Mouse (Mus musculus) embryonic facial prominence, embryonic 12.5 days (tissue): ENCODE measurements around the gene Magi2. TPM values are rescaled to one million over a fixed set of nuclear protein-coding genes. Genes with fewer than 3 reads are reported as not detected.

Source experiments
- ATAC-seq: fragments of 200-750 bp; cut with Nextera tagmentation; 2 replicates; pipeline ENCODE4 v1.8.0; 2017; ENCODE audit not compliant: insufficient number of reproducible peaks, insufficient read depth, low FRiP score, low TSS enrichment
- H3K27ac ChIP-seq: fragments of 300-500 bp; sonication (generic); 2 replicates; pipeline ENCODE4 v1.5.1; 2016; ENCODE audit warnings: mild to moderate bottlenecking
- H3K27me3 ChIP-seq: fragments of 300-500 bp; sonication (generic); 2 replicates; pipeline ENCODE4 v1.6.1; 2016; ENCODE audit warnings: mild to moderate bottlenecking, moderate library complexity
- H3K36me3 ChIP-seq: fragments of 300-500 bp; sonication (generic); 2 replicates; pipeline ENCODE4 v1.6.1; 2016; ENCODE audit warnings: mild to moderate bottlenecking
- H3K4me1 ChIP-seq: fragments of 300-500 bp; sonication (generic); 2 replicates; pipeline ENCODE4 v1.6.1; 2016
- H3K4me2 ChIP-seq: fragments of 300-500 bp; sonication (generic); replicated peaks from 2 replicates; pipeline ENCODE4 v1.6.1; 2016; ENCODE audit warnings: mild to moderate bottlenecking, moderate library complexity
- H3K4me3 ChIP-seq: fragments of 300-500 bp; sonication (generic); 2 replicates; pipeline ENCODE4 v1.5.1; 2016; ENCODE audit warnings: mild to moderate bottlenecking
- H3K9ac ChIP-seq: fragments of 300-500 bp; sonication (generic); 2 replicates; pipeline ENCODE4 v1.6.1; 2016; ENCODE audit warnings: mild to moderate bottlenecking, moderate library complexity
- H3K9me3 ChIP-seq: fragments of 300-500 bp; sonication (generic); 2 replicates; pipeline ENCODE4 v1.6.1; 2016; ENCODE audit warnings: mild to moderate bottlenecking, moderate library complexity
- WGBS: fragments of 180-500 bp; shearing (Covaris S2); methylation state at CpG from one replicate; pipeline ENCODE4 v1.1.7; 2016; 5-methylcytosine and 5-hydroxymethylcytosine counted together
- polyA plus RNA-seq: library from polyadenylated mRNA; unstranded; fragments of >200 nt; fragmentation: Nextera tagmentation; extraction: Ambion mirVana; gene quantifications from 2 replicates; pipeline ENCODE4 v1.2.1, GENCODE M21; 2016

The Magi2 gene
- polyA plus RNA-seq, 1 experiment from 2014 or later = 10.0 TPM

DNA sequence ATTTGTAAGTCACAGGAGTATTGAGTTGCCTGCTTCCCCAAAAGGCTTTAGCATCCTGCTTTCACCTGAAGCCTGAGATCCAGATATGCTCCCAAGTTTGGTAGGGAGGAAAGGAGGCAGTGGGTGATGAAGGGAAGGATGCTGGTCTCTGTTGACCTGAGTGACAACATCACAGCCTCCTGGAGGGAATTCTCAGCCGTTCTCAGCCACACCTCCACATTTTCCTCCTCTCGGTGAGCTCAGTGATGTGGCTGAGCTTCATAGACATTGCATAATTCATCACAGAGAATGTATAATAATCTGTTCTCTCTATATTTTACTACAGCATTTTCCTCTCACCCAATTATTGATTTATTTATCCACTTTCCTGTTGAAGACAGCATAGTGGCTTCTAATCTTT, 1398.3 kb downstream of the Magi2 start:
- Histone ChIP-seq H3K27me3 (no peaks in the 10 kb centered on the region), H3K4me2 (no peak overlapping the region), H3K9me3 (no peaks in the 10 kb centered on the region), H3K9ac (no peak overlapping the region), H3K36me3 (no peaks in the 10 kb centered on the region), H3K27ac (no peak overlapping the region), H3K4me1 (no peaks in the 10 kb centered on the region), H3K4me3 (no peak overlapping the region)
- 74% methylated on average over 2 of the region's 2 CpGs for WGBS
- no peak for ATAC-seq

DNA sequence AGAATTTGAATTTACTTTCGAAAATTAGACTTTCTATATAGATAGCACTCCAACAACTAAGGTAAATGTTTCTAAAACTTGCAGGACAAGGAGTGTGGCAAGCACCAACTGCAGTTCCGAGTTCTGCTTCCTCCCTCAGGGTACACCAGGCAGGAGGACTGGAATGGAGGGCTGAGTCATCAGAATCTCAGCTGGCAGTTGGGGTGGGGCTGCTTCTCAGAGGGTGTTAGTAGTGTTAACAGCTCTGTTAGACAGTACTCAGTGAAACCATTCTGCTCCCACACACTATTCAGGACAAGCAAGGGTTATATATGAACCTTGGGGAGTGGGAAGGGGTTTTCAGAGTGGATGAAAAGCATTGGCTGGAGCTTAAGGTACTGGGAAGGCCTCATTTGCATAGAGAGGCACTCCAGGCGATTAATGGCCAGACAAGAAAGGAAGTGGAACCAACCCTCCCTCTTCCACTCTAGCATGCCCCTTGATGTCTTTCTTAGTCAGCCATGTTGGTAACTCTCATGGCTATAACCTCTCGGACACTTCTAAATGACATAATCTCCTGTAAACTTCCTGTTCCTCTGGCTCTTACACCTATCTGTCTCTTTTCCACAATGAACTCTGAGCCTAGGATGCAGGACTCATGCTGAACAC, 1402.2 kb downstream of the Magi2 start:
- H3K4me1 ChIP-seq = no peaks in the 10 kb centered on the region
- H3K27ac ChIP-seq = no peak overlapping the region
- H3K9ac ChIP-seq = no peak overlapping the region
- H3K27me3 ChIP-seq = no peaks in the 10 kb centered on the region
- WGBS = 70% methylated on average over 4 of the region's 4 CpGs
- no peak for ATAC-seq
- no peaks in the 10 kb centered on the region for H3K9me3 ChIP-seq
- no peak overlapping the region for H3K4me2 ChIP-seq
- H3K36me3 ChIP-seq = no peaks in the 10 kb centered on the region
- H3K4me3 ChIP-seq = no peak overlapping the region

DNA sequence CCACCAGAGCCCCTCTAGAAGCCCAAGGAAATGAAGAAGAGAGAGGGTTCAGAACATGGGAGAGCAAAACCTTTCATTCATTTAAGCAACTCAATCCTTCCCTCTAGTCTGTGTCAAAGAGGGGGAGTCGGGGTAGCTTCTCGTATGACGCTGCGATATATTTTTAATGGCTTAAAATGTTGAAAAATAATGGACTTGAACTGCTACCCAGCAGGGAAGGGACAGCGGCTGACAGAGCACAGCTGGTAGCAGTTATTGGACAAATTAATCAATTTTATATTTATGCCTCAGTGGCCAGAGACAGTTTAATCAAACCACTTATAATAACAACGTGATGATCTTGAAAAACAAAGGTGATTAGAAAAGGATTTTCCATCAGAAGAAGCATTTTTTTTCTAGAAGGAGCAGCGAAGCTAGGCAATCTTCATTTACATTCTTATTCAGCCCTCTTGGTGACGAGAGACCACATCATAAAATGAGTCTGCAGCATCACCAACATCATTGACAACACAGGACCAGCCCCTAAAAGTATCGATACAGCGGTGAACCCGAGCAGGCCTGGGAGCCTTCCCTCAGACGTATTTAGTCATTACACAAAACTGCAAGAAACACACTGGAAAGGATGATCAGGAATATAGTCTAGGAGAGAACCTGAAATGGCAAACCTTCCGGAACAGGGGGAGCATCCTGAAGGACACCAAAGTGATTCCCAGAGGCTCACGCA, 1407.4 kb downstream of the Magi2 start:
- no peaks in the 10 kb centered on the region for H3K36me3 ChIP-seq
- no peak for ATAC-seq
- H3K27ac ChIP-seq = no peak overlapping the region
- no peak overlapping the region for H3K4me2 ChIP-seq
- H3K4me1 ChIP-seq = no peaks in the 10 kb centered on the region
- H3K4me3 ChIP-seq = no peak overlapping the region
- H3K9ac ChIP-seq = no peak overlapping the region
- no peaks in the 10 kb centered on the region for H3K9me3 ChIP-seq
- WGBS = 63% methylated on average over 14 of the region's 14 CpGs
- no peaks in the 10 kb centered on the region for H3K27me3 ChIP-seq

DNA sequence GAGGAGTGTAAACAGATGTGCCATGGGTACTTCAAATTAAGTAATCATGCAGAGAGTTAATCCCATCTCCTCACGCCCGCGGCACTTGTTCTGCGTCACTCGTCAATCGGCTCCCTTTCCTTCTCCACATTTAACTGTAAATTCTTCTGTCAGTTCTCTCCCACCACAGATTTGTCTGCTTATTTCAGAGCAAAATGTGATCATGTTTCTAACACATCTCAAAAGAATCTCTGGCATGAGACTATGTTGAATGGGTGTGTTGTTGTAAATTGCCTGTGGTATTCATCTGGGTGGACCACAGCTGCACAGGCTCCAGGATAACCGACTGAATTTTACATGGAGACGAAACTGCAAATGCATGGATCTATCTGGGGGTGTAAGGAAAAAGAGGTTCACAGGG, 1408.0 kb downstream of the Magi2 start:
- no peak overlapping the region for H3K9ac ChIP-seq
- 67% methylated on average over 8 of the region's 8 CpGs for WGBS
- no peaks in the 10 kb centered on the region for H3K9me3 ChIP-seq
- no peak overlapping the region for H3K27ac ChIP-seq
- H3K36me3 ChIP-seq = no peaks in the 10 kb centered on the region
- H3K4me3 ChIP-seq = no peak overlapping the region
- H3K4me1 ChIP-seq = no peaks in the 10 kb centered on the region
- no peak overlapping the region for H3K4me2 ChIP-seq
- no peaks in the 10 kb centered on the region for H3K27me3 ChIP-seq
- no peak for ATAC-seq

DNA sequence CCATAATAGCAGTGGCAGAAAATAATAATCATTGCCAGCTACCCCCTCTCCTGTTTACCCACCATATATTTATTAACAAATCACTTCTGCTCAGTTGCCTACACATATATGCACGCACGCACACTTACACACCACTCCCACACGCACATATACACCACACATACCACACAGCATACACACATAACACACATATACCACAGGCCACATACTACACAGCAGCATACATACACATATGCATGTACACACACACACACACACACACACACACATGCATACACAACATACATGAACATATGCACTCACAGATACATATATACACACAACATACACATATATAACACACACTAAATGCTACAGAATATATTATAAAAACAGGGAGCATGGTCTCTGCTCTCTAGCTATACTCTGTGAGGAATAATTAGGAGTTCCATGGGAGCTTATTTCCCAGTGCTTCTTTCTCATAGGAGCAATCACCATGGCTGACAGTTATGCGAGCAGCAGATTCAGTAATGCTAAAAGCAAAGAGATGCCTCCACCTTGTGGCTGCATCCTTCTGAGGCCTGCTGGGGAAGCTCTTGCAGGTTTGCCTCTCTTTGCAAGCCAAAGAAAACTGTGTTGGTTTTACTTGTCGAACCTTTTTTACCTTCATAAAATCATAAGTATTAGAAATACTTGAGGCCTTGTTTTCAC, 1410.6 kb downstream of the Magi2 start:
- Histone ChIP-seq H3K27ac (no peak overlapping the region), H3K4me2 (no peak overlapping the region), H3K27me3 (no peaks in the 10 kb centered on the region), H3K4me3 (no peak overlapping the region), H3K9me3 (no peaks in the 10 kb centered on the region), H3K4me1 (no peaks in the 10 kb centered on the region), H3K36me3 (no peaks in the 10 kb centered on the region), H3K9ac (no peak overlapping the region)
- WGBS = 78% methylated on average over 5 of the region's 5 CpGs
- peak; percentile 53; the same call in 1 of the 2 replicates for ATAC-seq

DNA sequence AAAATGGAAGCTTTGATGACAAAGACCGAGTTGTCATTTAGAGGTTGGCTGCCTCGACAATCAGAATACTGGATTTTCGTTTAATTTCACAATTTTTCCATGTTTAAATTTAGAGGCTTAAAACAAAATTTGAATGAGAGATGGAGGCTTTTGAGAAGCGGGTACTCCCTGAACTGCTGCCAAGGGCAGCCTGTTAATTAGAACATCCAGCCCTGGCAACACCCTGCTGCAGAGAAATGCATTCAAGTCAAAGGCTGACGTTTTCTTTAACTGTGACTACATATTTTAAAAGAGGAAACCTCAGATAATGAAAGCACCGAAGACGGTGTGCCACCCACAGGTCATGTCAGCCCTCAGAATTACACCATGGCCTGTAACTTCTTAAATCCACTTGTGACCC, 1415.4 kb downstream of the Magi2 start:
- no peaks in the 10 kb centered on the region for H3K4me1 ChIP-seq
- no peaks in the 10 kb centered on the region for H3K27me3 ChIP-seq
- H3K4me2 ChIP-seq = no peak overlapping the region
- ATAC-seq = no peak
- H3K4me3 ChIP-seq = no peak overlapping the region
- no peak overlapping the region for H3K9ac ChIP-seq
- 73% methylated on average over 7 of the region's 7 CpGs for WGBS
- H3K36me3 ChIP-seq = no peaks in the 10 kb centered on the region
- H3K27ac ChIP-seq = no peak overlapping the region
- H3K9me3 ChIP-seq = no peaks in the 10 kb centered on the region

DNA sequence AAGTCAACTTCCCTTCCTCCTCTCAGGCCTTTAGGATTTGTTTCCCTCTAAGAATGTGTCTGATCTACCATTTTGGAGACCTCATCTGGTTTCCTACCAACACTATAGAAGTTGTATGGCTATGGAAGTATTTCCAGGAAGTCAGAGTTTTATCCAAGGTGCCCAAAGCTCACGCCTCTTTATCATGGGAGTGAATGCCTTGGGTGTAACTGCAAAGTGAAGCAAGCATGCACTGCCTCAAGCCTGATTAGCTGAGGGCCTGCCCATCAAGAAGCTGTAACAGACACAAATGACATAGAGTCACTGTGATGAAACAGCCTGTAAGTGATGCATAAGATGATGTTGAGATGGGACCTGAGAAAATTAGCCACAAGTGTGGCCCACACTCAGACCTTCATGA, 1416.9 kb downstream of the Magi2 start:
- no peak for ATAC-seq
- 74% methylated on average over 1 of the region's 1 CpGs for WGBS

DNA sequence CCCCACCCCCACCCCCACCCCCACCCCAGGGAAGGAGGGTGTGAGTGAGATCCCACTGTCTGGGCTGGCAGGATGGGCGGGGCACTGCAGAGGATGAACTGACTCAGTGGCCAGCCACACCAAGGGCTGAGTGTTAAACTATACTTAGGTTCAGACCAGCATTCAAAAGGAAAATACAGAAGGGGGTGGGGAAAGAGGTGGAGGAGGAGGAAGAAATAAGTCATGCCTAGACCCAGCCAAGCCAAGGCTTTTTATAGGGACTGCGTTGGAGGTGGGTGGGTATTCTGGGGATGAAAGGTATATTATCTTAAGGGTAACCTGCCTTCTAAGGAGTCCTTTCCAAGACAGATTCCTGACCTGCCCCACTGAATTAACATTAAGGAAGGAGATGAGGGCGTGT, 1420.1 kb downstream of the Magi2 start:
- no peak for ATAC-seq
- no peak overlapping the region for H3K27ac ChIP-seq
- H3K36me3 ChIP-seq = no peaks in the 10 kb centered on the region
- no peaks in the 10 kb centered on the region for H3K27me3 ChIP-seq
- no peaks in the 10 kb centered on the region for H3K9me3 ChIP-seq
- no peak overlapping the region for H3K4me3 ChIP-seq
- H3K4me2 ChIP-seq = no peak overlapping the region
- 90% methylated on average over 3 of the region's 3 CpGs for WGBS
- no peak overlapping the region for H3K9ac ChIP-seq
- H3K4me1 ChIP-seq = no peaks in the 10 kb centered on the region

More for the DNA sequence above, 1416.9 kb downstream of the Magi2 start:
- no peaks in the 10 kb centered on the region for H3K27me3 ChIP-seq
- no peak overlapping the region for H3K4me2 ChIP-seq
- H3K27ac ChIP-seq = no peak overlapping the region
- H3K4me1 ChIP-seq = no peaks in the 10 kb centered on the region
- H3K4me3 ChIP-seq = no peak overlapping the region
- H3K36me3 ChIP-seq = no peaks in the 10 kb centered on the region
- H3K9me3 ChIP-seq = no peaks in the 10 kb centered on the region
- H3K9ac ChIP-seq = no peak overlapping the region

DNA sequence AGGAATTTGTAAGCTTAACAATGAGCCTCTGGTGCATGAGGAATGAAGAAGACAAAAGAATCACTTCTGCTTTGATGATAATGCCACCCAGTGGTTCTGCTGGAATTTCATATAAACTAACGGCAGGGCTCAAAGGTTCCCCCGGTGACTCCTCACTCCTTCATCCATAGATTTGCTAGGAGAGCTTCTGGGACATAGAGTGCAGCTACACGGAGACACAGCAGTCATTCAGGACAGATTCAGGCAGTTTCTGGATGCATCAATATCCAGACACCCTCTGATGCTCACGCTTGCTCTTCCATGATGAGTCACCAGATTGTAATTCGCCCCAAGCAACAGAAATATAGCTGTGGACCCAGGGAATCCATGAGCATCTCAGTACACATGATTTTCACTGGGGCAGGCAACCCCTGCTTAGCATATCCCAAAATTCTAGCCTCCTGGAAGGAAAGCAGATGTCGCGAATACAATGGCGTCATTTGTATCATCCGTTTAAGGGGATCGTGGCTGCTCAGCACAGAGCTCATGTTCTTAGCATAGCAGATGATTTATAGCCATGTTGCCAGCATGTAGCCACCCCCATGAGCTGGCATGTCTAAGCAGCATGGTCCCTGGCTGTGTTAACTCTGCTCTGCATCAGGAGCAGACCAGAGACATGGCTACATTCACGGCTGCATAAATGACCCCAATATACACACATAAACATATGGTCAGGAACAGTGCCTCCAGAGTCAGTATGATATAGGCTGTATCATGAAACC, 1426.8 kb downstream of the Magi2 start:
- no peak overlapping the region for H3K4me2 ChIP-seq
- no peak for ATAC-seq
- no peak overlapping the region for H3K9ac ChIP-seq
- no peaks in the 10 kb centered on the region for H3K9me3 ChIP-seq
- H3K36me3 ChIP-seq = no peaks in the 10 kb centered on the region
- H3K27ac ChIP-seq = no peak overlapping the region
- H3K4me3 ChIP-seq = no peak overlapping the region
- 70% methylated on average over 11 of the region's 11 CpGs for WGBS
- H3K27me3 ChIP-seq = no peaks in the 10 kb centered on the region
- no peaks in the 10 kb centered on the region for H3K4me1 ChIP-seq

DNA sequence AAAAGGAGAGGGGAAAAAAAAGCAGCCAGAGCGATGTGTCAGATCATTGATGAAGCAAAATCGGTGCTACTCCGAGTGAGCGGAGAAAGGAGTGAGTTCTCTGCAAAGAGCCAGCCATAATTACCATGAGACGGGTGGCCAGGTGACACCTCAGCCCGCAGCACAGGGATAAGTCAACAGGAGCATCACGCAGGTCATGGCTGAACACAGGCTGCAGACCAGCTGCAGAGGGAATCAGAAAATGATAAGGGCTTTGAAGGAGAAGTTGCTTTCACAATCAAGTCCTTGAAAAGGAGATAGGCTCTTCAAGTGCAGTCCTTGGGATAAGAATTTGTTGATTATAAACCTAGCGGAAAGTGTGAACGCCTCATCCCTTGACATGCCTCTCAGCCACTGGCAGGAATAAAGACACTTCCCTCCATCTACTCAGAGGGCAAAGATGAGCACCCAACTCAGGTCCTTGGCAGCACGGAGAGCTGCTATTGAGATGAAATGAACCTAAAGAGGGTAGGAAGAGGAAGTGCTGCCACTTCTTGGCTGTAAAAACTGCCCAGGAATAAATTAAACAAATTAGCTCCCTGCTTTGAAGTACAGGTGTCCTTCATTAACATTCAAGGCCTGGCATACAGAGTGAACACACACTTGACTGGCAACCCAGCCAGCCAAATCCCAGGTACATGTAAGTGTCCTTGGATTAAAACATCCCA, 1428.1 kb downstream of the Magi2 start:
- no peak for ATAC-seq
- no peaks in the 10 kb centered on the region for H3K27me3 ChIP-seq
- H3K4me3 ChIP-seq = no peak overlapping the region
- no peak overlapping the region for H3K27ac ChIP-seq
- H3K9me3 ChIP-seq = no peaks in the 10 kb centered on the region
- WGBS = 77% methylated on average over 10 of the region's 10 CpGs
- H3K4me1 ChIP-seq = no peaks in the 10 kb centered on the region
- no peak overlapping the region for H3K9ac ChIP-seq
- no peak overlapping the region for H3K4me2 ChIP-seq
- no peaks in the 10 kb centered on the region for H3K36me3 ChIP-seq

DNA sequence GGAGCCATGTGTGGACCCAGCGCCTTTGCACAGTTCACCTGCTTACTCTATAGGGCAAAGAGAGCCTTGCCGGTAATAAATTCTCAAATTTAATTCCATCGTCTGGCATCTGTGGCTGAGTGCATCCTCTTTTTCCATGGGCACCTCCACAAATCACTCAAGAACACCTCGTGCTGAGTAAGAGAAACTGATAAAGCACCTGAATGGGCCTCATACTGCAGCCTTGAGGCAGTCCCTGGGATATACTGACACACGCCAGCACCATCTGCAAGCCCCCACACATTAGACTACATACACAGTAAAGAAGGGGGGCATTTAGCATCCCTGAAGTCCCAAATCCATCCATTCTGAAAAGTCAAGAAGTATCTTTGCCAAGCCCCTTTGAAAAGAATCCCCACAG, 1430.2 kb downstream of the Magi2 start:
- Histone ChIP-seq H3K36me3 (no peaks in the 10 kb centered on the region), H3K4me1 (no peaks in the 10 kb centered on the region), H3K9ac (no peak overlapping the region), H3K4me2 (no peak overlapping the region), H3K27ac (no peak overlapping the region), H3K27me3 (no peaks in the 10 kb centered on the region), H3K4me3 (no peak overlapping the region), H3K9me3 (no peaks in the 10 kb centered on the region)
- no peak for ATAC-seq
- WGBS = 89% methylated on average over 5 of the region's 5 CpGs
